Mouse (Mus musculus) liver, embryonic 14.5 days (tissue): ENCODE data around the gene Tmtc1. TPM values are rescaled to one million over a fixed set of nuclear protein-coding genes. Genes with fewer than 3 reads are reported as not detected.

ENCODE experiments used
- ATAC-seq: fragments of 200-750 bp; cut with Nextera tagmentation; 2 replicates; pipeline ENCODE4 v1.8.0; 2017; ENCODE audit warnings: moderate number of reproducible peaks, mild to moderate bottlenecking, moderate library complexity; ENCODE audit not compliant: insufficient read depth
- DNase-seq, 3 experiments: peaks; one replicate each; pipeline ENCODE4 v3.0.0-alpha.2; 2012 to 2013; ENCODE audit warnings: low read depth in 3 of 3, low spot score in 3 of 3
- H3K27ac ChIP-seq: fragments of 300-500 bp; sonication (generic); 2 replicates; pipeline ENCODE4 v1.5.1; 2014; ENCODE audit warnings: moderate library complexity, mild to moderate bottlenecking, control low read depth, inconsistent platforms
- H3K27me3 ChIP-seq: fragments of 300-500 bp; sonication (generic); 2 replicates; pipeline ENCODE4 v1.6.1; 2014; ENCODE audit warnings: mild to moderate bottlenecking, low read length, moderate library complexity; ENCODE audit not compliant: control insufficient read depth, insufficient read depth
- H3K36me3 ChIP-seq: fragments of 300-500 bp; sonication (generic); replicated peaks from 2 replicates; pipeline ENCODE4 v1.6.1; 2014; ENCODE audit warnings: low read depth; ENCODE audit not compliant: control insufficient read depth, insufficient read depth
- H3K4me1 ChIP-seq, 2 experiments: fragments of 200-500 bp in 1 of 2; fragments of 300-500 bp in 1 of 2; sonication (generic) in 1 of 2; replicated peaks; 2 replicates each; pipeline ENCODE4 v1.6.1; 2012 to 2014; ENCODE audit warnings: antibody characterized with exemption in 1 of 2, inconsistent platforms in 1 of 2, low read length in 1 of 2; ENCODE audit not compliant: control insufficient read depth in 2 of 2, insufficient read depth in 2 of 2
- H3K4me2 ChIP-seq: fragments of 300-500 bp; sonication (generic); 2 replicates; pipeline ENCODE4 v1.6.1; 2014; ENCODE audit warnings: low read depth, mild to moderate bottlenecking, control low read depth, moderate library complexity
- H3K4me3 ChIP-seq, 2 experiments: fragments of 200-500 bp in 1 of 2; fragments of 300-500 bp in 1 of 2; sonication (generic) in 1 of 2; 2 replicates each; pipeline ENCODE4 v1.5.1; 2012 to 2014; ENCODE audit warnings: low read depth in 2 of 2, low read length in 2 of 2, mild to moderate bottlenecking in 2 of 2, control low read depth in 1 of 2, inconsistent platforms in 1 of 2, moderate library complexity in 1 of 2; ENCODE audit not compliant: insufficient read depth in 1 of 2
- H3K9ac ChIP-seq: fragments of 300-500 bp; sonication (generic); replicated peaks from 2 replicates; pipeline ENCODE4 v1.6.1; 2014; ENCODE audit warnings: mild to moderate bottlenecking, control low read depth, moderate library complexity
- H3K9me3 ChIP-seq: fragments of 300-500 bp; sonication (generic); 2 replicates; pipeline ENCODE4 v1.6.1; 2016; ENCODE audit warnings: low read length, mixed read lengths; ENCODE audit not compliant: control insufficient read depth
- CTCF ChIP-seq: IDR thresholded peaks from 2 replicates; pipeline ENCODE4 v1.5.1; 2016; ENCODE audit warnings: antibody characterized with exemption, low read depth, control low read depth
- EP300 ChIP-seq: IDR thresholded peaks from 2 replicates; pipeline ENCODE4 v1.6.1; 2016; ENCODE audit warnings: antibody characterized with exemption, low read depth
- WGBS: fragments of 180-500 bp; shearing (Covaris S2); extraction: QIAGEN DNeasy Blood & Tissue Kit; methylation state at CpG from one replicate; pipeline ENCODE4 v1.1.7; 2014; ENCODE audit not compliant: insufficient replicate concordance; 5-methylcytosine and 5-hydroxymethylcytosine counted together
- polyA plus RNA-seq, 2 experiments: library from polyadenylated mRNA; depleted of rRNA in 1 of 2; stranded (reverse) in 1 of 2; unstranded in 1 of 2; fragments of >200 nt; fragmentation: Nextera tagmentation in 1 of 2; extraction: Ambion mirVana in 1 of 2; gene quantifications; 2 replicates each; pipeline versions ENCODE4 v1.2.1 to v1.2.3; 2012 to 2014

Gene Tmtc1
- polyA plus RNA-seq, 2 experiments = 0.04 to 0.09 TPM

- Histone ChIP-seq H3K27me3 (peaks cover 62% of the 10 kb centered on the region), H3K4me1 (no peaks in the 10 kb centered on the region; a peak in 1 of 4 replicates), H3K36me3 (no peaks in the 10 kb centered on the region), H3K9me3 (no peaks in the 10 kb centered on the region), H3K9ac (no peak overlapping the region), H3K27ac (no peak overlapping the region), H3K4me3 (peak overlapping the region in 1 of 2 experiments; percentile 50; a peak in 2 of 4 replicates), H3K4me2 (peak overlapping the region; percentile 70)
- 4% methylated on average over 15 of the region's 15 CpGs for WGBS
- DNase-seq = no peak
- no peak for ATAC-seq
- TF ChIP-seq CTCF = no peak
- no peak for TF ChIP-seq EP300
Measured at GRCm38 (mm10) chr6:148443291-148443725, 881 bp downstream of the Tmtc1 start.

- 2% methylated on average over 27 of the region's 27 CpGs for WGBS
- Histone ChIP-seq H3K9ac (no peak overlapping the region), H3K36me3 (no peaks in the 10 kb centered on the region), H3K27ac (no peak overlapping the region), H3K4me2 (peak overlapping the region; percentile 11; the same call in 1 of the 2 replicates), H3K4me3 (no peak overlapping the region), H3K4me1 (no peaks in the 10 kb centered on the region; a peak in 1 of 4 replicates), H3K9me3 (no peaks in the 10 kb centered on the region), H3K27me3 (peaks cover 62% of the 10 kb centered on the region)
- TF ChIP-seq EP300 = no peak
- no peak for TF ChIP-seq CTCF
- ATAC-seq = no peak
- no peak for DNase-seq
Measured at GRCm38 (mm10) chr6:148442671-148443290, 1.4 kb downstream of the Tmtc1 start.

- H3K9me3 ChIP-seq = no peaks in the 10 kb centered on the region
- TF ChIP-seq EP300 (no peak), CTCF (no peak)
Measured at GRCm38 (mm10) chr6:148441871-148442270, 2.3 kb downstream of the Tmtc1 start.

GRCm38 (mm10) chr6:148439101-148439500 is 5.1 kb downstream of the Tmtc1 start:
- no peaks in the 10 kb centered on the region for H3K36me3 ChIP-seq
- no peak overlapping the region for H3K4me2 ChIP-seq
- DNase-seq (no peak), ATAC-seq (no peak)
- H3K4me3 ChIP-seq = no peak overlapping the region
- H3K9ac ChIP-seq = no peak overlapping the region
- H3K27me3 ChIP-seq = peaks cover 34% of the 10 kb centered on the region
- 43% methylated on average over 4 of the region's 4 CpGs for WGBS
- TF ChIP-seq EP300 = no peak
- no peak for TF ChIP-seq CTCF
- H3K9me3 ChIP-seq = no peaks in the 10 kb centered on the region
- H3K27ac ChIP-seq = no peak overlapping the region
- peaks cover 0 to 3% of the 10 kb centered on the region in 2 experiments; a peak in 2 of 4 replicates for H3K4me1 ChIP-seq

More at GRCm38 (mm10) chr6:148441871-148442270, 2.3 kb downstream of the Tmtc1 start:
- H3K9ac ChIP-seq = no peak overlapping the region
- H3K4me1 ChIP-seq = no peaks in the 10 kb centered on the region; a peak in 1 of 4 replicates
- no peak overlapping the region for H3K27ac ChIP-seq
- DNase-seq (no peak), ATAC-seq (no peak)
- no peaks in the 10 kb centered on the region for H3K36me3 ChIP-seq
- WGBS = 17% methylated on average over 5 of the region's 5 CpGs
- H3K27me3 ChIP-seq = peaks cover 60% of the 10 kb centered on the region
- H3K4me3 ChIP-seq = no peak overlapping the region
- H3K4me2 ChIP-seq = no peak overlapping the region

- WGBS = 78% methylated on average over 1 of the region's 1 CpGs
- Histone ChIP-seq H3K27me3 (peaks cover 18% of the 10 kb centered on the region), H3K27ac (no peak overlapping the region), H3K4me3 (no peak overlapping the region), H3K9me3 (no peaks in the 10 kb centered on the region), H3K4me1 (peaks cover 0 to 3% of the 10 kb centered on the region in 2 experiments; a peak in 2 of 4 replicates), H3K4me2 (no peak overlapping the region), H3K9ac (no peak overlapping the region), H3K36me3 (no peaks in the 10 kb centered on the region)
- TF ChIP-seq EP300 (no peak), CTCF (no peak)
- DNase-seq (no peak), ATAC-seq (no peak)
Measured at GRCm38 (mm10) chr6:148437565-148437964, 6.6 kb downstream of the Tmtc1 start.
